Mouse (Mus musculus) small intestine, adult 2 months (tissue): ENCODE results near the gene C1qb.

ENCODE experiments used
- CTCF ChIP-seq: fragments of 200-500 bp; IDR thresholded peaks from 2 replicates; pipeline ENCODE4 v1.5.1; 2012; ENCODE audit warnings: low read depth, mild to moderate bottlenecking, control low read depth, inconsistent platforms, low read length, moderate library complexity, mixed read lengths; ENCODE audit not compliant: insufficient replicate concordance, insufficient read length; ENCODE audit errors: extremely low read depth
- POLR2A ChIP-seq: fragments of 200-500 bp; IDR thresholded peaks from 2 replicates; pipeline ENCODE4 v1.6.1; 2012; ENCODE audit warnings: low read depth, mild to moderate bottlenecking, control low read depth, inconsistent platforms, low read length, moderate library complexity

GRCm38 (mm10) chr4:136904767-136905539 lies 19.0 kb upstream of the C1qb start:
- TF ChIP-seq POLR2A (no peak), CTCF (no peak)
